Mouse (Mus musculus) stomach, embryonic 15.5 days (tissue): ENCODE measurements around the gene Ifitm3. TPM values are rescaled to one million over a fixed set of nuclear protein-coding genes. Genes with fewer than 3 reads are reported as not detected.
A peak's percentile ranks its signal among the peaks of the same experiment; 100 is the strongest.
"Not testable (repeated sequence)": the region's sequence is repeated elsewhere in the genome, so short reads cannot be mapped to it uniquely, and the experiment has no call there.

Source experiments
- ATAC-seq: fragments of 200-750 bp; cut with Nextera tagmentation; 2 replicates; pipeline ENCODE4 v1.8.0; 2017; ENCODE audit warnings: low read depth, moderate number of reproducible peaks, moderate TSS enrichment; ENCODE audit not compliant: insufficient read depth, low FRiP score
- H3K27ac ChIP-seq: fragments of 300-500 bp; sonication (generic); 2 replicates; pipeline ENCODE4 v1.5.1; 2015; ENCODE audit warnings: mild to moderate bottlenecking, inconsistent platforms
- H3K27me3 ChIP-seq: fragments of 300-500 bp; sonication (generic); replicated peaks from 2 replicates; pipeline ENCODE4 v1.6.1; 2015; ENCODE audit warnings: inconsistent platforms
- H3K36me3 ChIP-seq: fragments of 300-500 bp; sonication (generic); 2 replicates; pipeline ENCODE4 v1.6.1; 2015; ENCODE audit warnings: inconsistent platforms
- H3K4me1 ChIP-seq: fragments of 300-500 bp; sonication (generic); 2 replicates; pipeline ENCODE4 v1.6.1; 2015; ENCODE audit warnings: inconsistent platforms
- H3K4me2 ChIP-seq: fragments of 300-500 bp; sonication (generic); 2 replicates; pipeline ENCODE4 v1.6.1; 2015; ENCODE audit warnings: mild to moderate bottlenecking, inconsistent platforms
- H3K4me3 ChIP-seq: fragments of 300-500 bp; sonication (generic); replicated peaks from 2 replicates; pipeline ENCODE4 v1.5.1; 2015; ENCODE audit warnings: inconsistent platforms
- H3K9ac ChIP-seq: fragments of 300-500 bp; sonication (generic); 2 replicates; pipeline ENCODE4 v1.6.1; 2015; ENCODE audit warnings: inconsistent platforms
- H3K9me3 ChIP-seq: fragments of 300-500 bp; sonication (generic); 2 replicates; pipeline ENCODE4 v1.6.1; 2016; ENCODE audit warnings: inconsistent platforms
- WGBS: fragments of 180-500 bp; shearing (Covaris S2); methylation state at CpG from one replicate; pipeline ENCODE4 v1.1.7; 2015; 5-methylcytosine and 5-hydroxymethylcytosine counted together
- polyA plus RNA-seq: library from polyadenylated mRNA; unstranded; fragments of >200 nt; fragmentation: Nextera tagmentation; extraction: Ambion mirVana; gene quantifications from 2 replicates; pipeline ENCODE4 v1.2.1, GENCODE M21; 2015

Gene Ifitm3
- polyA plus RNA-seq, 1 experiment from 2014 or later = 413 TPM

DNA sequence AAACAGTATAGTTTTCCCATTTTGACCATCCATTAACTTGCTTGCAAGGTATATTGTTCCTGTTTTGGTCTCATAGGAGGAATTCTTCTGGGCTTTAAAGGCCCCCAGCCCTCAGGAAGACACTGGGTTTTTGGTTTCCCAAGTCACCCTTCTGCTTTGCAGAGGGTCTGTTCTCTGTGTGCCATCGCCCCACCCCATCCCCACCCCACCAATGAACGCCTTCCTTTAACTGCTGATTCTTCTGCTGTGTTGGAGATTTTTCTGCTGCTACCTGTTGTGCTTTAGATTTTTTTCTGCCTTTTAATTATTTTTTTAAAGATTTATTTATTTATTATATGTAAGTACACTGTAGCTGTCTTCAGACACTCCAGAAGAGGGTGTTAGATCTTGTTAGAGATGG is 18.3 kb upstream of the Ifitm3 start, which contains the start of gene Gm17387:
Gene Gm17387 (plus strand): TSS at position 301 of the 400 bp plus-strand sequence.
- WGBS = 90% methylated on average over 2 of the region's 2 CpGs
- no peak for ATAC-seq
- H3K27ac ChIP-seq = no peak within 1 kb of the TSS

DNA sequence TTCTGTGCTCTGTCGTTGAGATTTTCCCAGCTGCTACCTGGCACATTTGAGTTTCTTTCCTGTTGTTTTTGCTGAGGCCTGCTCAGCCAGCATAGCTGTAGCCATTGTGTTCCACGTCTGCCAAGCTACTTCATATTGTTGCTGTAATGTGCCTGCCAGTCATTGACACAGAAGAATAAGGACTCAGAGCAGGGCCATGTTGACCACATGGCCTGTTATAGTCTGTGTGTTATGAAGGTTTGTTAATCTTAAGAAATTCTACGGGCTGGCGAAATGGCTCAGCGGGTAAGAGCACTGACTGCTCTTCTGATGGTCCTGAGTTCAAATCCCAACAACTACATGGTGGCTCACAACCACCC is 16.1 kb upstream of the Ifitm3 start:
- Histone ChIP-seq H3K9ac (no peak overlapping the region), H3K27me3 (no peaks in the 10 kb centered on the region), H3K9me3 (no peaks in the 10 kb centered on the region), H3K27ac (peak overlapping the region; percentile 21), H3K4me3 (no peak overlapping the region), H3K4me1 (no peaks in the 10 kb centered on the region), H3K36me3 (no peaks in the 10 kb centered on the region), H3K4me2 (no peak overlapping the region)
- WGBS = 64% methylated on average over 5 of the region's 5 CpGs
- ATAC-seq = no peak

More for the DNA sequence above, 18.3 kb upstream of the Ifitm3 start, which contains the start of gene Gm17387:
- H3K36me3 ChIP-seq = no peaks in the 10 kb centered on the region
- H3K4me3 ChIP-seq = no peak within 1 kb of the TSS
- no peak within 1 kb of the TSS for H3K9ac ChIP-seq
- no peaks in the 10 kb centered on the region for H3K4me1 ChIP-seq
- no peaks in the 10 kb centered on the region for H3K9me3 ChIP-seq
- no peaks in the 10 kb centered on the region for H3K27me3 ChIP-seq
- H3K4me2 ChIP-seq = no peak within 1 kb of the TSS

DNA sequence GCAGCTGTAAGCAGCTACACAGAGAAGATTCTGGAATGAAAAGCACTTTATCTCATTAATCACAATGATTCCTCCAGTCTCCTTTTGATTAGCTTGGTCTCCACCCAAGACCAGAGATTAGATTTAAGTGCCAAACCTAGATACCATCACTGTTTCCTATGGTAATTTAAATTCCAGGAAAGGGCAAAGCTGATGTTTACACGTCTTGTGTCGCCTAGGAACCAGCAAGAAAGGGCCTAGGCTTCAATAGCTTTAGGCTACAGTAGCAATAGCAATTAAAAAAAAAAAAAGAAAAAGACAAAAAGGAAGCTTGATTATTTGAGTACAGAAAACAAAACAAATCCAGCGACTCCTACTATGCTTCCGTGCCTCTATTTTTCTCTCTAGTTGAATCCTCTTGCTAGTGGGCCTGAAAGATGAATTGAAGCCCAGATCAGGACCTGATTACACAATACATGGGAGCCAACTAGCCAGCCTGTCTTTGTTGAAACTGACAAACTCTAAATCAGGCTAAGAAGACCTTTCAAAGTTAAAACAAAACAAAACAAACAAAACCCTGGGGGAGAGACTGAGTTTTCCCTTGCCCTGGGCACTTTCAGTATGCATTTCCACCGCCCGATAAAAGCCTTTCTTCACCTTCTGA is 15.6 kb upstream of the Ifitm3 start:
- no peaks in the 10 kb centered on the region for H3K4me1 ChIP-seq
- H3K4me2 ChIP-seq = no peak overlapping the region
- H3K9me3 ChIP-seq = no peaks in the 10 kb centered on the region
- WGBS = 41% methylated on average over 6 of the region's 6 CpGs
- no peak overlapping the region for H3K9ac ChIP-seq
- no peaks in the 10 kb centered on the region for H3K27me3 ChIP-seq
- no peak overlapping the region for H3K4me3 ChIP-seq
- H3K27ac ChIP-seq = peak overlapping the region; percentile 21
- no peak for ATAC-seq
- H3K36me3 ChIP-seq = no peaks in the 10 kb centered on the region

DNA sequence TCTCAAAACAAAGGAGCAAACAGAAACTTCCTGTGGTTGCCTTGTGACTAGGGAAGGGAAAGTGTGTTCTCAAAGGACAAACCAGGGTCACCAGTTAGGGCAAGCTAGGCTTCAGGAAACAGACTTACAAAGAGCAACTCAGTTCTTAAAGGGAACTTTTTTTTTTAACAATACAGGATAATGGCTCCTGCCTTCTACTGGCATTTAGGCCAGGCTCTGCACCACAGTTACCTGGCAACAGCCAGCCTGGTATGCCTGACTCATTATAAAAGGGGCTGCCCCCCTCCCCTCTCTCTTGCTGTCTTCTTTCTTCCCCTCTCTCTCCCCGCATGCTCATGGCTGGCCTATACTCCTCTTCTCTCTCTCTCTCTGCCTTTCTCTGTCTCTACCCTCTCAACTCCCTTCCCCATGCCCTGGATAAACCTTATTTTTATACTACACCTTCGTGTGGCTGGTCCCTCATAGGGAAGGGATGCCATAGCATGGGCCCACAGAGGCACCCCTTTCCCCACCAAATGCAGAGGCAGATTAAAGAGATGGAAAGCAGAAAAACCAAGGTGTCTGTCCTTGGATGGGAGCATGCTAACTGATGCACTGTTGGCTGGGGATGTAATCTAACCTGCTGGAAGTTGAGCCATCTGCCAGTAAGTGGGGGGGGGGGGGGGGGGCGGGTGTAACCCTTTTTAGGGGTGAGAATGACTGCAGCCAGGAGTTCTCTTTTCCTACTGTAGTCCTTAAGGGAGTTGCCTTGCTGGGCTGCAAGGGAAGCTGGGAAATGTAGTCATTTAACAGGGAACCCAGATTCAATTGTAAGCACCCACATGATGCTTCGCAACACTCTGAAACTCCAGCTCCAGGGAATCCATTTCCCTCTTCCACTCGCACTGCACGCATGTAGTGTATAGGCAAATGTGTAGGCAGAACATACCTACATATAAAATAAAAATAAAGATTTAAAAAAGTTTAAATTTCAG is 14.6 kb upstream of the Ifitm3 start:
- H3K36me3 ChIP-seq = no peaks in the 10 kb centered on the region
- H3K9ac ChIP-seq = no peak overlapping the region
- H3K27me3 ChIP-seq = no peaks in the 10 kb centered on the region
- no peaks in the 10 kb centered on the region for H3K9me3 ChIP-seq
- no peak overlapping the region for H3K4me2 ChIP-seq
- WGBS = 50% methylated on average over 6 of the region's 6 CpGs
- ATAC-seq = no peak; the same call in 1 of the 2 replicates
- H3K27ac ChIP-seq = no peak overlapping the region
- no peaks in the 10 kb centered on the region for H3K4me1 ChIP-seq
- no peak overlapping the region for H3K4me3 ChIP-seq

DNA sequence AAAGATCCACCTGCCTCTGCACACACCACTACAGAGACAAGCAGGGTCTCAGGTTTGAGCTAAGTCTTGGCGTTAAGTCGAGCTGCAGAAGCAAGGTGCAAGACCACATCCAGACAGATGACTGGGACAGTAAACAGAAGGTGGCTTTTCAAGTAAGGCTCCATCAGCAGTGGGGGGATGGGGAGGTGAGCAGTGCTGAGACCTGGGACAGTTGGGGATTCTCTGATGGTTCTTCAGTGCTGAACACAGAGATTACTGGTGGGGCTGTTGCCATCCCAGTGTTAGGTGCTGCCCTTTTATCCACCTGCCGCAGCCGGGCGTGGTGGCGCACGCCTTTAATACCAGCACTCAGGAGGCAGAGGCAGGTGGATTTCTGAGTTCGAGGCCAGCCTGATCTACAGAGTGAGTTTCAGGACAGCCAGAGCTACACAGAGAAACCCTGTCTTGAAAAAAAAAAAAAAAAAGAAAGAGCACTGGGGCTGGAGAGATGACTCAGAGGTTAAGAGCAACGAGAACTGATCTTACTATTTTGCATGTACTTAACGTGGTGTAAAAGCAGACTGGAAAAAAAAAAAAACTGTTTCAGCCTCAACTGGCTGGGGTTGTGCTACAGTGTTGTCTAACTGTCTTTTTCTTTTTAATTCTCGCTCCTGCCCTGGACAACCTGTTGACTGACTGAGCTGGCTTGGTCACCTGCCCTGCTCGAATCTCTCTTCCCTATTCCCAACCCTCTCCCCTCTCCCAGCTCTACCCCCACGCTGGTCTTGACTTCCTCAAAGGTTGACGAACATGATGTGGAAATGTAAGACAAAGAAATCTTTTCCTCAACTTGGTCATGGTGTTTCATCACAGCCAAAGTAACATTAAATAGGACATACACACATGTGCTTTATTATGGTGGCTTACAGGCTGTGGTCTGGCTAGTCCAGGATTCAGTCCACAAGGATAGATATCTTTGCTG is 11.2 kb upstream of the Ifitm3 start:
- Histone ChIP-seq H3K4me3 (no peak overlapping the region), H3K9me3 (no peaks in the 10 kb centered on the region), H3K27ac (no peak overlapping the region), H3K27me3 (no peaks in the 10 kb centered on the region), H3K9ac (no peak overlapping the region), H3K36me3 (no peaks in the 10 kb centered on the region), H3K4me2 (no peak overlapping the region), H3K4me1 (no peaks in the 10 kb centered on the region)
- 73% methylated on average over 14 of the region's 14 CpGs for WGBS
- no peak for ATAC-seq

DNA sequence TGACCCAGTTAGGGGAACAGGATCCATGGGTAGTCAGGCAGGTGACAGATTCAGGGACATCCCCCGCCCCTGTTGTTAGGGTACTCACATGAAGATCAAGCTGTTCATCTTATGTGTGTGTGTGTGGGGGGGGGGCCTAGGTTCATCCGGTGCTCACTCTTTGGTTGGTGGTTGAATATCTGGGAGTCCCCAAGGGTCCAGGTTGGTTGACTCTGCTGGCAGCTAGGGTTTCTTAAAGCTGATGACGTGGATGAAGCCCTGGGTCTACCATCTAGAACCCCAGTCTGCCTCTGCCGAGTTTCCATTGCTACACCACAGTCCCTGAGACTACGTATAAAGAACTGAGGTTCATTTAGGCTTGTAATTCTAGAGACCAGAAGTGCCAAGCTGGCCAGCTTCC is 8.5 kb upstream of the Ifitm3 start:
- H3K4me1 ChIP-seq = no peaks in the 10 kb centered on the region
- no peak overlapping the region for H3K4me2 ChIP-seq
- no peaks in the 10 kb centered on the region for H3K36me3 ChIP-seq
- no peak overlapping the region for H3K27ac ChIP-seq
- ATAC-seq = no peak
- H3K9ac ChIP-seq = no peak overlapping the region
- H3K27me3 ChIP-seq = no peaks in the 10 kb centered on the region
- WGBS = 94% methylated on average over 5 of the region's 5 CpGs
- H3K9me3 ChIP-seq = no peaks in the 10 kb centered on the region
- H3K4me3 ChIP-seq = no peak overlapping the region

DNA sequence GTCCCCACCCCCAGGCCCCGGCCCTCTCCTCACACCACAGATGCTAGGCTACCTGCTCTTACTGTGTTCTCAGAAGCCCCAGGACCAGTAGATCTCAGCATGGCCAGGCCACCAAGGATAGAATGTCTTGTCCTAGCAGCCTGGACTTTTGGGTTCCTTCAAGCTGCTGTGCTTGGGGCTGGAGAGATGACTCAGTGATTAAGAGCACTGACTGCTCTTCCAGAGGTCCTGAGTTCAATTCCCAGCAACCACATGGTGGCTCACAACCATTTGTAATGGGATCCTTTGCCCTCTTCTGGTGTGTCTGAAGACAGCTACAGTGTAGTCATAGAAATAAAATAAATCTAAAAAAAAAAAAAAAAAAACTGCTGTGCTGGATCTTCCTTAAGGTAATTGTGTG is 7.3 kb upstream of the Ifitm3 start, which contains the start of gene Ifitm6:
Gene Ifitm6 (minus strand): TSS at position 101 of the 400 bp plus-strand sequence.
- not testable (repeated sequence) for H3K27ac ChIP-seq, H3K4me2 ChIP-seq, H3K4me3 ChIP-seq, H3K4me1 ChIP-seq, H3K36me3 ChIP-seq, H3K9ac ChIP-seq, H3K9me3 ChIP-seq, H3K27me3 ChIP-seq, ATAC-seq
- WGBS = 78% methylated on average over 1 of the region's 1 CpGs

DNA sequence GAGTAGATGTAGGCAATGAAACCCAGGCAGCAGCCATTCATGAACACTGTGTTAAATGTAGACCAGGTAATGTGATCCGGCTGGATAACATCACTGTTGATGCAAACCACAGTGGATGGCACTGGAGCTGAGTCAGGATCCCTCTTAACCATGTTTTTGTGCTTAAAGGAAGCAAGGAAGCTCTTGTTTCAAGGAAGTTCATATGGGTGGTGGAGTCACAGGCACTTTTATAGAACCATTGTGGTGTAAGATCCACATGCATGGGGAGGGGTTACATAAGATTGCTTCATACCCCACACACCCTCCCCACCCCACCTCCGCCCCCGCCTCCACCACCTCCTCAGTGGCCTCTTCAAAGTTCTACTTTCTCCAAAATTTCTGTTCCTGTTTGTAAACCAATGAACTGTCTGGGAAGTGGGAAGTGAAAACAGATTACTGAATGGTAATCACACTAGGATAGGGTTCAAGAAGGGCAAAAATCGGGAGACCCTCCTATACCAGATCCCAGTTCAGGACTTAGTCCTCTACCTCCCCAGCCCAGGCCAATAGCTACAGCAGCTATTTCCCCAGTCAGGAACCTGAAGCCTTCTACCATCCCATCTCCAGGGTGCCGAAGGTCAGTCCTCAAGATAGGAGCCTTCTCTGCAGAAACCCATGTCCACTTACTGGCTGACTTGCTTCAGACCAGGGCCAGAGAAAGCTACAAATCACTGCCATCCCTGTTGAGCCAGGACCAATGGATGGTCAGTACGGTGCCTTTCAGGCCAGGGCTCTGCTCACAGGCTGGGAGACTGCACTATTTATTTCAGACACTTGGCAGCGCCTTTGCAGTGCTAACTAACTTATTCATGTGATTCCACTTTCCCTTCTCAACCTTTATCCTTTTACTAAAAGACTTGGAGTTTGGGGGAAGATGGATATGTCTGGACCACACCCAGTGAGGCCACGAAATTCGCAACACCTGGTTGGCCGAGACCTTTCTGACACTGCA is 6.4 kb upstream of the Ifitm3 start:
- WGBS = 76% methylated on average over 10 of the region's 10 CpGs
- H3K27ac ChIP-seq = no peak overlapping the region
- H3K4me3 ChIP-seq = no peak overlapping the region
- H3K4me2 ChIP-seq = no peak overlapping the region
- H3K9ac ChIP-seq = no peak overlapping the region
- no peaks in the 10 kb centered on the region for H3K4me1 ChIP-seq
- no peak for ATAC-seq
- no peaks in the 10 kb centered on the region for H3K27me3 ChIP-seq
- H3K36me3 ChIP-seq = no peaks in the 10 kb centered on the region
- H3K9me3 ChIP-seq = no peaks in the 10 kb centered on the region

DNA sequence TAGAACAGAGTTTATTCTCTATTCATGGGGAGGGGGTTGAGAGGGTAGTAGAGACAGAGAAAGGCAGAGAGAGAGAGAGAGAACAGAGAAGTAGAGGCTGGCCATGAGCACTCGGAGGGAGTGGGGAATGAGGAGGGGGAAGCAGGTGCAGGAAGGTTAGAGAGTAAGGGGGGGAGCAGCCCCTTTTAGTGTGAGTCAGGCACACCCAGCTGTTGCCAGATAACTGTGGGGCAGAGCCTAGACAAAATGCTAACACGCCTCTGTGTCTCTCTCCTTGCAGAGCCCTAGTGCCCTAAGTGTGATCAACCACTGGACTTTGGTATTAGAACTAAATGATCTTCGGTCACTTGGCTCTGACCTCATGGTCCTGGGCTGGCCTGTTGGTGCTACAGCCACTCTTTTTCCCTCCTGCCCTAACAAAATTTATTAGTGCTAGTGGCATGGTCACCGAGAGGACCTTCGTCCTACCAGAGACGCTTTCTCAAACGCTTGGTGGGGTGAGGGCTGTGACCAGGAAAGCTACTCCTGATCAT is 734 bp upstream of the Ifitm3 start:
- no peak for ATAC-seq
- no peaks in the 10 kb centered on the region for H3K27me3 ChIP-seq
- H3K9ac ChIP-seq = no peak overlapping the region
- no peak overlapping the region; the same call in 1 of the 2 replicates for H3K4me3 ChIP-seq
- no peaks in the 10 kb centered on the region for H3K36me3 ChIP-seq
- WGBS = 74% methylated on average over 7 of the region's 7 CpGs
- H3K4me2 ChIP-seq = peak overlapping the region; percentile 65; the same call in 1 of the 2 replicates
- H3K4me1 ChIP-seq = peaks cover 25% of the 10 kb centered on the region
- H3K27ac ChIP-seq = peak overlapping the region; percentile 92
- H3K9me3 ChIP-seq = no peaks in the 10 kb centered on the region

DNA sequence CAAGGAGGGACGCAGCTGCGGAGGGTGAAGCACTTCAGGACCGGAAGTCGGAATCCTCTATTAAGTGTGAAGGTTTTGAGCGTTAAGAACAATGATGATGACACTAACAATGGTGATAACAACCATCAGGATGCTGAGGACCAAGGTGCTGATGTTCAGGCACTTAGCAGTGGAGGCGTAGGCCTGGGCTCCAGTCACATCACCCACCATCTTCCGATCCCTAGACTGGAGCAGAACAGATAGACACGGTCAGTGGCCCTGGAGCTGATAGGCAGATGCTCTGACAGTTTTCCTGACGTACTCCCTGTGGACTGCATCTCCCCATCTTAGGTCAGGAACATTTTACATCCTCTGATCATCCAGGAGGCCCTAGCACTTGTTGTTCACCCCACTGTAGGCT is 905 bp downstream of the Ifitm3 start:
- Histone ChIP-seq H3K9ac (peak overlapping the region; percentile 39; the same call in 1 of the 2 replicates), H3K4me1 (peaks cover 25% of the 10 kb centered on the region), H3K9me3 (no peaks in the 10 kb centered on the region), H3K4me3 (peak overlapping the region; percentile 54), H3K4me2 (peak overlapping the region; percentile 65), H3K27ac (peak overlapping the region; percentile 92), H3K27me3 (no peaks in the 10 kb centered on the region), H3K36me3 (no peaks in the 10 kb centered on the region)
- 75% methylated on average over 9 of the region's 9 CpGs for WGBS
- no peak for ATAC-seq
